Comparison of ENCODE assay signal across 8 mouse cellular contexts in the genomic region with DNA sequence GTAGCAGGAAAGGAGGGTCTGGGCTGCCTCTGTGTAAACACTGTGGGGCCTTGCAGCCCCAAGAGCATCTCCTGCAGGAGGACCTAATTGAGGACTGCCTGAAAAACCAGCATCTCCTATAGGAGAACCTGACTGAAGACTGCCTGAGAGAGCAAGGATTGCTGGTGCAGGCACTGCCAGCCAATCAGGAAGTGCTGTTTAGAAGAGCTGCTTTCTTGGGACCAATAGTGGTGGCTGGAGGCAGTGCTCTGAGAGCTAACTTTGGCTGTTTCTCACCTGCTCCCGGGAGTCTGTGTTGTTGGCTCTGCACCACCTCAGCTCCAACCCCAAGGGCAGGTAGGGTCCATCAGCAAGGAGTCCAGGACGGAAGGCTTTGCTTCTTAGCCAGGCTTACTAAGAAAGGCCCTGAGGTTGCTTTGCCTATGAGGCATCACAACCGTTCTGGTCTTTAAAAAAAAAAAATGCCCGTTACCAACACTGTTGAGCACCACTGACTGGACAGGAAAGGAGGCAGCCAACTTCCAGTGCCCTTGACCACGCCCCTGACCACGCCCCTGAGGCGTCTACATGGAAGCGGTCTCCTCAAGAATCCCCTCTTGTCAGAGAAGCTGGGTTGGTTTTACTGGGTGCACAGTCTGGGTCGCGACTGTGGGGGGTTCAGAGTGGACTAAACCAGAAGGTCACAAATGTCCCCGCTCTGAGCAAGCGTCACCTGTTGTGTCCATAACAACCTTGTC.
A peak's percentile ranks its signal among the peaks of the same experiment; 100 is the strongest.
DNase-seq lines count a peak whose midpoint lies in the region; ATAC-seq and TF ChIP-seq lines count a peak whose summit lies in the region.
"Not testable (repeated sequence)": the region's sequence is repeated elsewhere in the genome, so short reads cannot be mapped to it uniquely, and the experiment has no call there.

No protein-coding gene starts in this region.

- H3K27me3 ChIP-seq in forebrain, embryonic 10.5 days (ENCODE audit: poor library complexity, severe bottlenecking); heart, postnatal 0 days (ENCODE audit: control insufficient read depth, insufficient read depth, low read length); intestine, postnatal 0 days (replicated peaks; ENCODE audit: control insufficient read depth, insufficient read depth, low read length); liver, postnatal 0 days (ENCODE audit: insufficient read depth, low read length); stomach, postnatal 0 days (ENCODE audit: control insufficient read depth, insufficient read depth, low read length): not testable (repeated sequence)

- peaks cover 40% of the 10 kb centered on the region for H3K4me1 ChIP-seq in forebrain, embryonic 10.5 days
- not testable (repeated sequence) for H3K4me1 ChIP-seq in heart, postnatal 0 days (ENCODE audit: control insufficient read depth, insufficient read depth); intestine, postnatal 0 days (replicated peaks; ENCODE audit: control insufficient read depth, insufficient read depth, low read length); liver, postnatal 0 days (ENCODE audit: insufficient read depth); stomach, postnatal 0 days (replicated peaks; ENCODE audit: control insufficient read depth, insufficient read depth)

- H3K9me3 ChIP-seq in forebrain, embryonic 10.5 days: peaks cover 12% of the 10 kb centered on the region
- H3K9me3 ChIP-seq in heart, postnatal 0 days (replicated peaks; ENCODE audit: control insufficient read depth, low read length); intestine, postnatal 0 days (ENCODE audit: control insufficient read depth); liver, postnatal 0 days (ENCODE audit: low read length); stomach, postnatal 0 days (ENCODE audit: control insufficient read depth, low read length): not testable (repeated sequence)

- intact Hi-C loops in left cerebral cortex, adult 2 months (cut with DNase I): not testable (repeated sequence)

- not testable (repeated sequence) for TF ChIP-seq CTCF in heart, postnatal 0 days (IDR thresholded peaks at IDR 0.05; ENCODE audit: low read depth); intestine, postnatal 0 days (IDR thresholded peaks at IDR 0.05; ENCODE audit: low read depth); left cerebral cortex, adult 2 months (IDR thresholded peaks at IDR 0.05); liver, postnatal 0 days (IDR thresholded peaks at IDR 0.05; ENCODE audit: low read depth); stomach, postnatal 0 days (IDR thresholded peaks at IDR 0.05; ENCODE audit: low read depth)

- WGBS in forebrain, embryonic 10.5 days: 50% methylated on average over 12 of the region's 12 CpGs
- WGBS in heart, postnatal 0 days: 40% methylated on average over 12 of the region's 12 CpGs
- WGBS in intestine, postnatal 0 days: 42% methylated on average over 12 of the region's 12 CpGs
- WGBS in liver, postnatal 0 days (ENCODE audit: insufficient replicate concordance): 36% methylated on average over 12 of the region's 12 CpGs
- 40% methylated on average over 12 of the region's 12 CpGs for WGBS in stomach, postnatal 0 days

- H3K4me2 ChIP-seq in heart, postnatal 0 days (ENCODE audit: low read depth, low read length); liver, postnatal 0 days (ENCODE audit: low read depth, low read length); stomach, postnatal 0 days (replicated peaks; ENCODE audit: low read depth): not testable (repeated sequence)
- H3K4me2 ChIP-seq in intestine, postnatal 0 days (replicated peaks; ENCODE audit: low read depth): 0 out of 2 replicates have a peak overlapping the region, but pooled peaks have one; percentile 10

- 0 out of 2 replicates have a peak, but pooled peaks have one; percentile 20 for ATAC-seq in heart, postnatal 0 days (ENCODE audit: insufficient read depth, low read depth)
- 0 out of 2 replicates have a peak, but pooled peaks have one; percentile 13 for ATAC-seq in intestine, postnatal 0 days
- ATAC-seq in liver, postnatal 0 days: not testable (repeated sequence)
- 0 out of 2 replicates have a peak, but pooled peaks have one; percentile 6 for ATAC-seq in stomach, postnatal 0 days (ENCODE audit: low FRiP score, low TSS enrichment)

- TF ChIP-seq EP300 in heart, postnatal 0 days (IDR thresholded peaks at IDR 0.05; ENCODE audit: low read depth); liver, postnatal 0 days (IDR thresholded peaks at IDR 0.05; ENCODE audit: low read depth); stomach, postnatal 0 days (optimal IDR thresholded peaks at IDR 0.05): not testable (repeated sequence)

- peak; percentile 86 for DNase-seq in R1 (ENCODE audit: low read depth, low spot score)
- not testable (repeated sequence) for DNase-seq in forebrain, embryonic 10.5 days (ENCODE audit: extremely low spot score, low spot score); heart, postnatal 0 days (ENCODE audit: low spot score); left cerebral cortex, adult 2 months (ENCODE audit: extremely low spot score in 1 of 2, low spot score in 2 of 2)
- peak; percentile 36 for DNase-seq in liver, postnatal 0 days
- DNase-seq in lung, postnatal 4 days: peak; percentile 38 to 67
- DNase-seq in stomach, postnatal 0 days (ENCODE audit: low spot score): peak; percentile 32

- H3K9ac ChIP-seq in heart, postnatal 0 days (replicated peaks; ENCODE audit: low read depth, low read length); intestine, postnatal 0 days (ENCODE audit: low read depth, low read length); liver, postnatal 0 days (replicated peaks); stomach, postnatal 0 days (ENCODE audit: low read length): not testable (repeated sequence)

- peak overlapping the region; percentile 91 for H3K27ac ChIP-seq in forebrain, embryonic 10.5 days
- not testable (repeated sequence) for H3K27ac ChIP-seq in heart, postnatal 0 days (ENCODE audit: low read depth); intestine, postnatal 0 days (ENCODE audit: low read depth, low read length); liver, postnatal 0 days (ENCODE audit: low read depth); stomach, postnatal 0 days (replicated peaks)
- H3K27ac ChIP-seq in left cerebral cortex, adult 2 months: peak overlapping the region; percentile 30; the same call in 1 of the 2 replicates

- H3K4me3 ChIP-seq in forebrain, embryonic 10.5 days; heart, postnatal 0 days (ENCODE audit: low read depth, low read length); intestine, postnatal 0 days (ENCODE audit: low read depth, low read length); left cerebral cortex, adult 2 months; liver, postnatal 0 days (ENCODE audit: low read depth, low read length); stomach, postnatal 0 days (ENCODE audit: low read depth, low read length): not testable (repeated sequence)

- not testable (repeated sequence) for H3K36me3 ChIP-seq in forebrain, embryonic 10.5 days (replicated peaks); heart, postnatal 0 days (replicated peaks; ENCODE audit: control insufficient read depth, insufficient read depth, low read length); intestine, postnatal 0 days (ENCODE audit: control insufficient read depth, insufficient read depth); liver, postnatal 0 days (replicated peaks; ENCODE audit: insufficient read depth, low read length); stomach, postnatal 0 days (ENCODE audit: control insufficient read depth, insufficient read depth, low read length)
